Mouse (Mus musculus): ENCODE results near the gene 9530002B09Rik. TPM values are rescaled to one million over a fixed set of nuclear protein-coding genes. Genes with fewer than 3 reads are reported as not detected.

The 9530002B09Rik gene
- polyA plus RNA-seq (2014; fragmentation: Nextera tagmentation; extraction: Ambion mirVana): not detected in 2 replicates

DNA sequence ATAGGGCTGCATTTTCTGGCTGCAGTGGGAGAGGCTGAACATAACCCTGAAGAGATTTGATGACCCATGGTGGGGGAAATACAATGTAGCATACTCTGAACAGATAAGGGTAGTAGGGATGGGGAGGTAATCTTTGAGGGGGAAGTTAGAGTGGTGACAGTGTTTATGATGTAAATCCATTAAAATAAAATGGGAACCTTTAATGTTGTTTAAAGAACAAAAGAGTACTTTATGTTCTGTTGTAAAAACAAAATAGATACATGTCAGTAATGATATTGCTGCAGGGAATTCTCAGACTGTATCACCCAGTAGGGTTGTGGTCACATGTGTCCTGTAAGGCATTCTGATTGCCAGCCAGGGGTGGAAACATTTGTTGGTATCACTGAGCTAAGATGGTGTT lies at the start of gene 9530002B09Rik:
TSS of gene 9530002B09Rik (plus strand) at position 301 of the 400 bp plus-strand sequence.
- ATAC-seq (replicated peaks; ENCODE audit: insufficient number of reproducible peaks, low FRiP score, low TSS enrichment, low read depth) (no peak), DNase-seq (ENCODE audit: low spot score) (no peak)
- H3K4me2 ChIP-seq (ENCODE audit: low read depth, low read length): no peak within 1 kb of the TSS
- H3K4me3 ChIP-seq (ENCODE audit: low read depth, low read length): no peak within 1 kb of the TSS
- no peaks in the 10 kb centered on the region for H3K27me3 ChIP-seq (ENCODE audit: control insufficient read depth, insufficient read depth, low read length)
- H3K4me1 ChIP-seq (ENCODE audit: control insufficient read depth, insufficient read depth, low read length): no peaks in the 10 kb centered on the region
- H3K9ac ChIP-seq (replicated peaks; ENCODE audit: low read length): no peak within 1 kb of the TSS
- no peaks in the 10 kb centered on the region for H3K36me3 ChIP-seq (replicated peaks; ENCODE audit: control insufficient read depth, insufficient read depth, low read depth, low read length)
- H3K9me3 ChIP-seq (replicated peaks; ENCODE audit: control insufficient read depth, low read length): no peaks in the 10 kb centered on the region
- H3K27ac ChIP-seq (replicated peaks; ENCODE audit: low read depth, low read length): no peak within 1 kb of the TSS

Other genes with a start within 250 kb of the 9530002B09Rik start
- 50.4 and 62.8 TPM in 2 replicates for gene Ppt1, start 147.0 kb downstream of the 9530002B09Rik start, polyA plus RNA-seq (2014; fragmentation: Nextera tagmentation; extraction: Ambion mirVana)
- 68.8 and 70.1 TPM in 2 replicates for gene Cap1, start 196.8 kb downstream of the 9530002B09Rik start, polyA plus RNA-seq (2014; fragmentation: Nextera tagmentation; extraction: Ambion mirVana)

Measured in embryonic facial prominence, embryonic 11.5 days (tissue).